Mouse (Mus musculus) hindbrain, embryonic 10.5 days (tissue): ENCODE data around the gene Lmbrd1. TPM values are rescaled to one million over a fixed set of nuclear protein-coding genes. Genes with fewer than 3 reads are reported as not detected.
"Not testable (repeated sequence)": the region's sequence is repeated elsewhere in the genome, so short reads cannot be mapped to it uniquely, and the experiment has no call there.

ENCODE experiments used
- DNase-seq: peaks from one replicate; pipeline ENCODE4 v3.0.0-alpha.2; 2017; ENCODE audit warnings: low spot score
- H3K27ac ChIP-seq: fragments of 300-500 bp; sonication (generic); 2 replicates; pipeline ENCODE4 v1.5.1; 2016; ENCODE audit warnings: mild to moderate bottlenecking, moderate library complexity
- H3K27me3 ChIP-seq: fragments of 300-500 bp; sonication (generic); 2 replicates; pipeline ENCODE4 v1.6.1; 2016; ENCODE audit warnings: mild to moderate bottlenecking; ENCODE audit not compliant: poor library complexity, insufficient read depth, severe bottlenecking
- H3K36me3 ChIP-seq: fragments of 300-500 bp; sonication (generic); 2 replicates; pipeline ENCODE4 v1.6.1; 2016; ENCODE audit warnings: mild to moderate bottlenecking, moderate library complexity
- H3K4me1 ChIP-seq: fragments of 300-500 bp; sonication (generic); replicated peaks from 2 replicates; pipeline ENCODE4 v1.6.1; 2016; ENCODE audit warnings: mild to moderate bottlenecking
- H3K4me3 ChIP-seq: fragments of 300-500 bp; sonication (generic); 2 replicates; pipeline ENCODE4 v1.5.1; 2016; ENCODE audit warnings: mild to moderate bottlenecking, moderate library complexity
- H3K9me3 ChIP-seq: fragments of 300-500 bp; sonication (generic); 2 replicates; pipeline ENCODE4 v1.6.1; 2016; ENCODE audit warnings: mild to moderate bottlenecking, moderate library complexity
- WGBS: fragments of 180-500 bp; shearing (Covaris S2); methylation state at CpG from one replicate; pipeline ENCODE4 v1.1.7; 2016; 5-methylcytosine and 5-hydroxymethylcytosine counted together
- polyA plus RNA-seq: library from polyadenylated mRNA; unstranded; fragments of >200 nt; fragmentation: Nextera tagmentation; extraction: Ambion mirVana; gene quantifications from 2 replicates; pipeline ENCODE4 v1.2.1, GENCODE M21; 2016

Lmbrd1 gene
- 24.0 and 26.9 TPM in 2 replicates for polyA plus RNA-seq

GRCm38 (mm10) chr1:24678205-24678917 is at the start of gene Lmbrd1:
Lmbrd1 (plus strand) TSS chr1:24678630.
- H3K27me3 ChIP-seq = no peaks in the 10 kb centered on the region
- no peaks in the 10 kb centered on the region for H3K9me3 ChIP-seq
- H3K36me3 ChIP-seq = no peaks in the 10 kb centered on the region
- peak; percentile 95 for DNase-seq
- H3K27ac ChIP-seq = peak within 1 kb of the TSS; percentile 95
- H3K4me1 ChIP-seq = peaks cover 10% of the 10 kb centered on the region; the same call in 1 of the 2 replicates
- WGBS = 2% methylated on average over 54 of the region's 54 CpGs
- peak within 1 kb of the TSS; percentile 79 for H3K4me3 ChIP-seq

- Histone ChIP-seq H3K36me3 (no peaks in the 10 kb centered on the region), H3K4me1 (no peaks in the 10 kb centered on the region), H3K9me3 (no peaks in the 10 kb centered on the region), H3K4me3 (no peak overlapping the region), H3K27me3 (no peaks in the 10 kb centered on the region), H3K27ac (no peak overlapping the region)
- DNase-seq = peak; percentile 8
- WGBS = 42% methylated on average over 14 of the region's 14 CpGs
Measured at GRCm38 (mm10) chr1:24633553-24634132, 44.8 kb upstream of the Lmbrd1 start.

- no peaks in the 10 kb centered on the region for H3K36me3 ChIP-seq
- H3K27ac ChIP-seq = no peak overlapping the region
- no peak overlapping the region for H3K4me3 ChIP-seq
- H3K9me3 ChIP-seq = no peaks in the 10 kb centered on the region
- no peaks in the 10 kb centered on the region for H3K4me1 ChIP-seq
- DNase-seq = no peak
- H3K27me3 ChIP-seq = no peaks in the 10 kb centered on the region
- 49% methylated on average over 2 of the region's 2 CpGs for WGBS
Measured at GRCm38 (mm10) chr1:24650100-24650499, 28.3 kb upstream of the Lmbrd1 start.

- DNase-seq = no peak
- H3K36me3 ChIP-seq = no peaks in the 10 kb centered on the region
- H3K9me3 ChIP-seq = peaks cover 3% of the 10 kb centered on the region; the same call in 1 of the 2 replicates
- no peak overlapping the region for H3K4me3 ChIP-seq
- no peaks in the 10 kb centered on the region for H3K4me1 ChIP-seq
- no peak overlapping the region for H3K27ac ChIP-seq
- WGBS = 78% methylated on average over 1 of the region's 1 CpGs
- no peaks in the 10 kb centered on the region for H3K27me3 ChIP-seq
Measured at GRCm38 (mm10) chr1:24659914-24660313, 18.5 kb upstream of the Lmbrd1 start.

GRCm38 (mm10) chr1:24660662-24661061 is 17.8 kb upstream of the Lmbrd1 start:
- H3K9me3 ChIP-seq, DNase-seq, H3K27me3 ChIP-seq, H3K36me3 ChIP-seq, H3K4me1 ChIP-seq, H3K27ac ChIP-seq, H3K4me3 ChIP-seq: not testable (repeated sequence)

- H3K36me3 ChIP-seq = no peaks in the 10 kb centered on the region
- no peaks in the 10 kb centered on the region for H3K4me1 ChIP-seq
- no peak for DNase-seq
- H3K9me3 ChIP-seq = peaks cover 3% of the 10 kb centered on the region; the same call in 1 of the 2 replicates
- no peak overlapping the region for H3K27ac ChIP-seq
- H3K4me3 ChIP-seq = no peak overlapping the region
- WGBS = 86% methylated on average over 3 of the region's 3 CpGs
- H3K27me3 ChIP-seq = no peaks in the 10 kb centered on the region
Measured at GRCm38 (mm10) chr1:24661551-24661950, 16.9 kb upstream of the Lmbrd1 start.

- Histone ChIP-seq H3K9me3 (peaks cover 3% of the 10 kb centered on the region; the same call in 1 of the 2 replicates), H3K27ac (no peak overlapping the region), H3K4me1 (no peaks in the 10 kb centered on the region), H3K4me3 (no peak overlapping the region), H3K27me3 (no peaks in the 10 kb centered on the region), H3K36me3 (no peaks in the 10 kb centered on the region)
- no peak for DNase-seq
Measured at GRCm38 (mm10) chr1:24664158-24664557, 14.3 kb upstream of the Lmbrd1 start.

GRCm38 (mm10) chr1:24673231-24673630 is 5.2 kb upstream of the Lmbrd1 start:
- no peaks in the 10 kb centered on the region; the same call in 1 of the 2 replicates for H3K4me1 ChIP-seq

GRCm38 (mm10) chr1:24677706-24678105 is 724 bp upstream of the Lmbrd1 start:
- no peaks in the 10 kb centered on the region for H3K27me3 ChIP-seq
- DNase-seq = no peak
- H3K4me3 ChIP-seq = peak overlapping the region; percentile 79
- no peaks in the 10 kb centered on the region for H3K9me3 ChIP-seq
- peak overlapping the region; percentile 95; the same call in 1 of the 2 replicates for H3K27ac ChIP-seq
- H3K4me1 ChIP-seq = peaks cover 10% of the 10 kb centered on the region; the same call in 1 of the 2 replicates
- 88% methylated on average over 9 of the region's 9 CpGs for WGBS
- no peaks in the 10 kb centered on the region for H3K36me3 ChIP-seq

More at GRCm38 (mm10) chr1:24673231-24673630, 5.2 kb upstream of the Lmbrd1 start:
- no peak overlapping the region for H3K4me3 ChIP-seq
- no peak overlapping the region for H3K27ac ChIP-seq
- H3K36me3 ChIP-seq = no peaks in the 10 kb centered on the region
- WGBS = 80% methylated on average over 3 of the region's 3 CpGs
- H3K9me3 ChIP-seq = no peaks in the 10 kb centered on the region
- no peak for DNase-seq
- H3K27me3 ChIP-seq = no peaks in the 10 kb centered on the region

GRCm38 (mm10) chr1:24679071-24679470 is 641 bp downstream of the Lmbrd1 start:
- Histone ChIP-seq H3K27ac (peak overlapping the region; percentile 95), H3K9me3 (no peaks in the 10 kb centered on the region), H3K4me1 (peaks cover 10% of the 10 kb centered on the region; the same call in 1 of the 2 replicates), H3K4me3 (peak overlapping the region; percentile 79), H3K27me3 (no peaks in the 10 kb centered on the region), H3K36me3 (no peaks in the 10 kb centered on the region)
- WGBS = 2% methylated on average over 13 of the region's 13 CpGs
- no peak for DNase-seq

- Histone ChIP-seq H3K4me3 (no peak overlapping the region), H3K27me3 (no peaks in the 10 kb centered on the region), H3K36me3 (peaks cover 8% of the 10 kb centered on the region), H3K4me1 (peaks cover 10% of the 10 kb centered on the region; the same call in 1 of the 2 replicates), H3K9me3 (no peaks in the 10 kb centered on the region), H3K27ac (no peak overlapping the region)
- no peak for DNase-seq
- WGBS = 97% methylated on average over 3 of the region's 3 CpGs
Measured at GRCm38 (mm10) chr1:24680991-24681390, 2.6 kb downstream of the Lmbrd1 start.

GRCm38 (mm10) chr1:24681946-24682345 is 3.5 kb downstream of the Lmbrd1 start:
- H3K4me1 ChIP-seq = peaks cover 10% of the 10 kb centered on the region; the same call in 1 of the 2 replicates
- H3K27me3 ChIP-seq = no peaks in the 10 kb centered on the region
- H3K27ac ChIP-seq = no peak overlapping the region
- H3K4me3 ChIP-seq = no peak overlapping the region
- H3K36me3 ChIP-seq = peaks cover 11% of the 10 kb centered on the region
- DNase-seq = no peak
- no peaks in the 10 kb centered on the region for H3K9me3 ChIP-seq
- WGBS = 85% methylated on average over 3 of the region's 3 CpGs

GRCm38 (mm10) chr1:24683947-24684346 is 5.5 kb downstream of the Lmbrd1 start:
- H3K9me3 ChIP-seq = no peaks in the 10 kb centered on the region
- DNase-seq = peak; percentile 49
- H3K27ac ChIP-seq = no peak overlapping the region
- H3K4me1 ChIP-seq = peaks cover 10% of the 10 kb centered on the region; the same call in 1 of the 2 replicates
- peaks cover 24% of the 10 kb centered on the region for H3K36me3 ChIP-seq
- no peaks in the 10 kb centered on the region for H3K27me3 ChIP-seq
- H3K4me3 ChIP-seq = no peak overlapping the region
- WGBS = 80% methylated on average over 1 of the region's 1 CpGs
